Mouse (Mus musculus) midbrain, embryonic 16.5 days (tissue): ENCODE results near the gene Mospd3. TPM values are rescaled to one million over a fixed set of nuclear protein-coding genes. Genes with fewer than 3 reads are reported as not detected.

Source experiments
- ATAC-seq: fragments of 200-750 bp; cut with Nextera tagmentation; 2 replicates; pipeline ENCODE4 v1.8.0; 2017; ENCODE audit warnings: moderate TSS enrichment
- H3K27ac ChIP-seq: fragments of 300-500 bp; sonication (generic); 2 replicates; pipeline ENCODE4 v1.5.1; 2014; ENCODE audit warnings: mild to moderate bottlenecking, low read length, mixed read lengths
- H3K27me3 ChIP-seq: fragments of 300-500 bp; sonication (generic); 2 replicates; pipeline ENCODE4 v1.6.1; 2014; ENCODE audit warnings: low read depth, low read length, mixed read lengths; ENCODE audit not compliant: control insufficient read depth, insufficient read depth
- H3K36me3 ChIP-seq: fragments of 300-500 bp; sonication (generic); 2 replicates; pipeline ENCODE4 v1.6.1; 2014; ENCODE audit warnings: mild to moderate bottlenecking, low read length, moderate library complexity, mixed read lengths; ENCODE audit not compliant: control insufficient read depth, insufficient read depth
- H3K4me1 ChIP-seq: fragments of 300-500 bp; sonication (generic); 2 replicates; pipeline ENCODE4 v1.6.1; 2014; ENCODE audit warnings: mild to moderate bottlenecking, low read length, mixed read lengths; ENCODE audit not compliant: control insufficient read depth, insufficient read depth
- H3K4me2 ChIP-seq: fragments of 300-500 bp; sonication (generic); 2 replicates; pipeline ENCODE4 v1.6.1; 2014; ENCODE audit warnings: mild to moderate bottlenecking, low read length, mixed read lengths
- H3K4me3 ChIP-seq: fragments of 300-500 bp; sonication (generic); 2 replicates; pipeline ENCODE4 v1.5.1; 2014; ENCODE audit warnings: low read depth, mild to moderate bottlenecking, low read length, moderate library complexity, mixed read lengths
- H3K9ac ChIP-seq: fragments of 300-500 bp; sonication (generic); 2 replicates; pipeline ENCODE4 v1.6.1; 2014; ENCODE audit warnings: low read depth, low read length, mixed read lengths
- H3K9me3 ChIP-seq: fragments of 300-500 bp; sonication (generic); replicated peaks from 2 replicates; pipeline ENCODE4 v1.6.1; 2014; ENCODE audit warnings: mild to moderate bottlenecking, low read length, mixed read lengths; ENCODE audit not compliant: control insufficient read depth, poor library complexity, severe bottlenecking
- WGBS: fragments of 180-500 bp; shearing (Covaris S2); extraction: QIAGEN DNeasy Blood & Tissue Kit; methylation state at CpG from one replicate; pipeline ENCODE4 v1.1.7; 2014; 5-methylcytosine and 5-hydroxymethylcytosine counted together
- polyA plus RNA-seq: library from polyadenylated mRNA; unstranded; fragments of >200 nt; fragmentation: Nextera tagmentation; extraction: Ambion mirVana; gene quantifications from 2 replicates; pipeline ENCODE4 v1.2.1, GENCODE M21; 2015

Gene Mospd3
- polyA plus RNA-seq, 1 experiment from 2014 or later, result 60.9 TPM

DNA sequence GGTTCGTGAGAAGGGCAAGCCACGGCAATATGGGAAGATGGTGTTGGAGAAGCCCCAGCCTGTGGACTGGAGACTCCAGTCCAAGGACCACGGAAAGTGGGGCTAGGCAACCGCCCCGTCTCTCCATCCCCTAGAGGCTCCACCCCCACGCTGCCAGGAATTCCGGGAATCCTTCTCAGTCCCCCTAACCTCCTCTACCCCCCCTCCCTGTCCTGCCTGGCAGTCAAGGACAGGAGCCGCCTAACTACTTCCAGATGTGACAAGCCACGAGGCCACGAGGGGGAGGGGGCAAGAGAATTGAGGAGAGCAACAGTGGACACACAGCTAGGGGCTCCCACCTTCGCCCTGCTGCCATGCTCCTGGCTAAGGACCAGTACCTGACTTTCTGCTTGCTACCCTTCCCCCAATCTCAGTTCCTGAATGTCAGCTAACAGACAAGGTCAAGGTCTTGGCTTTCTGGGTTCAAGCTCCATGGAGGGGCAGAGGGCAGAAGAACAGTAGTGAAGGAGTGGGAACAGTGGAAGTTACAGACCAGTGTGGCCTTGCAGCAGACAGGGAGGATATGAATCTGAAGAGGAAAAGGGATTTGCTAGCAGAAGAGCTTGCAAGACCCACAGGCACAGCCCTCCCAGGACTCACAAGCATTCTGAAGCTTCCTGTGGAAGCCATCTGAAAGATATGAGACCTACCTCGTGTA, 9.8 kb upstream of the Mospd3 start:
- ATAC-seq, result no peak
- WGBS, result 23% methylated on average over 11 of the region's 12 CpGs
- Histone ChIP-seq H3K4me3 (no peak overlapping the region), H3K4me2 (no peak overlapping the region), H3K4me1 (peaks cover 3% of the 10 kb centered on the region), H3K9me3 (no peaks in the 10 kb centered on the region), H3K27me3 (peaks cover 12% of the 10 kb centered on the region), H3K27ac (no peak overlapping the region), H3K9ac (no peak overlapping the region), H3K36me3 (no peaks in the 10 kb centered on the region)

DNA sequence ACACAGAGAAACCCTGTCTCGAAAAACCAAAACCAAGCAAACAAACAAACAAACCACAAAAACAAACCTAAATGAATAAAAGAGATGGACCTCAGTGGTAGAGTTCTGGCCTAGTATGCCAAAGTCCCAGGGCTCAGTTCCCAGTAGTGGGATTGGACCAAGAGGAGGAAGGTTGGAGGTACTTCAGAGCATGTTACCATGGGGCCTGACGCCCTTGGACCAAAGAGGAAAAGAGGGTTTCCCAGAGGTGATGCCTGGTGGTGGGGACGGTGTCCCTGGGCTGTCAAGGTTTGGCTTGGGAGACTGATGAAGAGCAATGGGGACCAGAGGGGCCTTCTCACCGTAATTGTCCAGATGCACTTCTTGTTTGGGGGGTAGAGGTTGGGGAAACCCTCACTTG, 9.2 kb upstream of the Mospd3 start:
- no peak overlapping the region for H3K4me3 ChIP-seq
- no peak overlapping the region for H3K9ac ChIP-seq
- peaks cover 3% of the 10 kb centered on the region for H3K4me1 ChIP-seq
- ATAC-seq, result no peak
- WGBS, result 78% methylated on average over 4 of the region's 4 CpGs
- H3K27me3 ChIP-seq, result peaks cover 12% of the 10 kb centered on the region
- no peak overlapping the region for H3K4me2 ChIP-seq
- H3K27ac ChIP-seq, result no peak overlapping the region
- H3K36me3 ChIP-seq, result no peaks in the 10 kb centered on the region
- no peaks in the 10 kb centered on the region for H3K9me3 ChIP-seq

DNA sequence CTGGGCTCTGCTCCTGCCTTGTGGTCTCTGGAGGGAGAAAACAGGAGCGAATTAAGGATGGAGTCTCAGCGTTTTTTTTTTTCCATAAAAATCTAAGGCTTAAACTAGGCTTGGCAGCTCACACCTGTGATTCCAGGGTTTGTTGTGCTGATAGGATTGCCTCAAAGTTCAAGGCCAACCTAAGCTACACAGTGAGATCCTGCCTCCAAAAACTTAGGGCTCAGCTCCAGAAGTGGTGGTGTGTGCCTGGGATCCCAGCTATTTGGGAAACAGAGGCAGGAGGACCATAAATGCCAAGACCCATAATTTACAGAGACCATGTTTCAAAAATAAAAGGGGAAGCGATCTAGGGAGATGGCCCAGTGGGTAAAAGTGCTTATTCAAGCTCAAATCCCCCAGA, 8.4 kb upstream of the Mospd3 start:
- no peak overlapping the region for H3K4me2 ChIP-seq
- peaks cover 3% of the 10 kb centered on the region for H3K4me1 ChIP-seq

DNA sequence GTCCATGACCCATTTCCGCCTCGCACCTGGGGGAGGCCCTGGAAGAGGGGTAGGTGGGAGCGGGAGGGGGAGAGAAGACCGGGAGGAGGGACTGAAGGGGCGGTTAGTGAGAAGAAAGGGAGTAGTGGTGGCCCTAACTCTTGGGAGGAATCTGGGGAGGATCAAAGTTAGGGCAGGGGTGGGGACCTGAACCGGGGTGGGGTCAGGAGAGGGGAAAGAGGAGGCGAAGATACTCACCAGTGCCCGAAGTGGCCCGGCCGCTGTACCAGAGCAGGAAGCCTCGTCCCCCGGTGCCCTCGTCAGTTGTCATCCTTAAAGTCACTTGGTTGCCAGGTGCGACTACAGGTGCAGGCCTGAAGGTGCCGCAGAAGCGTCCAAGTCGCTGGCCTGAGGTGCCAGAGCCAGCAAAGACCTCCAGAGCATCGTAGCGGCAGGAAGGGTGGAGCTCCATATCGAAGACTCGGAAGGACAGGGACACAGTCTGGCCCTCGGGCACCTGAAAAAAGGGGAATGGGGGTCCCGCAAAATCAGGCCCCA, 7.9 kb upstream of the Mospd3 start:
- no peak overlapping the region for H3K4me3 ChIP-seq
- no peak for ATAC-seq
- H3K9ac ChIP-seq, result peak overlapping the region; percentile 1
- WGBS, result 18% methylated on average over 23 of the region's 23 CpGs
- peaks cover 3% of the 10 kb centered on the region for H3K4me1 ChIP-seq
- H3K27me3 ChIP-seq, result peaks cover 12% of the 10 kb centered on the region
- H3K27ac ChIP-seq, result no peak overlapping the region
- no peaks in the 10 kb centered on the region for H3K36me3 ChIP-seq
- H3K9me3 ChIP-seq, result no peaks in the 10 kb centered on the region
- peak overlapping the region; percentile 31 for H3K4me2 ChIP-seq

More for the DNA sequence above, 8.4 kb upstream of the Mospd3 start:
- ATAC-seq, result no peak
- Histone ChIP-seq H3K4me3 (no peak overlapping the region), H3K9ac (no peak overlapping the region), H3K27ac (no peak overlapping the region), H3K27me3 (peaks cover 12% of the 10 kb centered on the region), H3K36me3 (no peaks in the 10 kb centered on the region), H3K9me3 (no peaks in the 10 kb centered on the region)
- 55% methylated on average over 3 of the region's 3 CpGs for WGBS

DNA sequence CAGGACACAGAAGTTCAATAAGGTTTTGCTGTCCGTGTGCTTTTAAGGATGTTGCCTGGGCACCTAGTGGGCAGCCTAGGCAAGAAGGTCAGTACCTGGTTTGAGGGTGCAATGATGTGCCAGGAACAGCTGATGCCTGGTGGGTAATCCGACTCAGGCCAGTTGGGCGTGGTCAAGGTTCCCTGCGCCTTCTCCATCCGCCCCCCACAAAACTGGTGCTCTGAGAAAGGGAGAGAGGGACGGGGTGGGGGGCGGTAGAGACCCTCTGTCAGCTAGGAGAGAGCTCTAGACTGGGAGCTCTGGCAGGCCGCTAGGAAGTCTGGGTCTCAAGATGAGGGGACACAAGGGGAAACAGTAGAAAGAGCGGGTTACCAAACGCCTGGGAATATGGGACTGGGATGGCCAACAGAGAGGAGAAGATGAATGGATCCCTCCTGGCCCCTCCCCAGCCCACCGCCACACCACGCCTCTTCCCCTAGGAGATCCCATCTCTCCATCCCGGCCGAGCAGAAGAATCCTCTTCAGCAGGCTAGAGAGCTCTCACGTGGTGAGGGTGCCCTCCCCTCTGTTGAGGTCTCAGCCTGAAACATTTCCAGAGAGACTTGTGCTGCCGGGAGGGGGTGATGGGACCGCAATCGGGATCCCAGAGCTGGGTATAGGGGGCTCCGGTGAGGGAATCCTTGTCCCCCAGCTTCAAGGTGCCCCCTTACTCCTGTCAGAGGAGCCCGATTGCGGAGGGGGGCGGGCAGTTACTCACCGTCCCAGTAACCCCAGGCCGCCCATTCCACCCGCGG, 7.2 kb upstream of the Mospd3 start:
- Histone ChIP-seq H3K9ac (peak overlapping the region; percentile 1), H3K36me3 (no peaks in the 10 kb centered on the region)

DNA sequence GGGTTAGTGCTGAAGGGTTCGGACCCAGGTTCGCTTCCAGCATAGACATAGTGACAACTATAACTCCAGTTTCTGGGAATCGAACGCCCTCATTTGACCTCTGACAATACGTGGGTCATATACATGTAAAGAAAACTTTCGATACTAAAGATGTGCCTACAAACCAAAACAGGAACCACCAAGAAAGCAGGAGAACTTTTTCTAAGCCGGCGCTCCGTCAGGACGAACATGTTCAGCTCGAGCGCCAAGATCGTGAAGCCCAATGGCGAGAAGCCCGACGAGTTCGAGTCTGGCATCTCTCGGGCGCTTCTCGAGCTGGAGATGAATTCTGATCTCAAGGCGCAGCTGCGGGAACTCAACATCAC, 489 bp upstream of the Mospd3 start:
- no peak overlapping the region for H3K27ac ChIP-seq
- peak overlapping the region; percentile 54 for H3K9ac ChIP-seq
- peaks cover 12% of the 10 kb centered on the region for H3K4me1 ChIP-seq
- H3K27me3 ChIP-seq, result no peaks in the 10 kb centered on the region
- peak overlapping the region; percentile 84 for H3K4me2 ChIP-seq
- peak overlapping the region; percentile 85 for H3K4me3 ChIP-seq
- H3K36me3 ChIP-seq, result peaks cover 3% of the 10 kb centered on the region; the same call in 1 of the 2 replicates
- WGBS, result under 1% methylated on average over 22 of the region's 22 CpGs
- no peaks in the 10 kb centered on the region for H3K9me3 ChIP-seq
- no peak for ATAC-seq

More for the DNA sequence above, 7.2 kb upstream of the Mospd3 start:
- H3K4me1 ChIP-seq, result peaks cover 3% of the 10 kb centered on the region
- H3K27ac ChIP-seq, result no peak overlapping the region
- H3K9me3 ChIP-seq, result no peaks in the 10 kb centered on the region
- 11% methylated on average over 26 of the region's 26 CpGs for WGBS
- peaks cover 12% of the 10 kb centered on the region for H3K27me3 ChIP-seq
- ATAC-seq, result no peak
- 0 out of 2 replicates have a peak overlapping the region, but pooled peaks have one; percentile 6 for H3K4me3 ChIP-seq
- peak overlapping the region; percentile 31 for H3K4me2 ChIP-seq

DNA sequence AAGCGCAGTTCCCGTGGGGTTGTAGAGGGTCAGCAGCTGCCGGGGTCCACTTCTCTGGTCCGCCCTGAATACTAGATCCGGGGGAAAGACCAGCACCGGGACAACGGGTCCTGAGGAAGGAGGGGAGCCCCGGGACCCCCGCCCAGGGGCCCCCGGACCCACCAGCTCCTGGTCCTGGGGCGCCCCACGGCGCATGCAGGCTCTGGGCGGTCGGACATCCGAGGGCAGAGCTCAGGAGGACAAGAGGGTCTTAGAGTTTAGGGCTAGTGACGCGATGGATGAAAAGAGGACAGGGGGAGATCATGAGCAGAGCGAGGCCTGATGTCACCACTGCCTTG, 608 bp downstream of the Mospd3 start:
- Histone ChIP-seq H3K9ac (peak overlapping the region; percentile 98), H3K4me3 (peak overlapping the region; percentile 85), H3K4me1 (peaks cover 12% of the 10 kb centered on the region), H3K36me3 (peaks cover 3% of the 10 kb centered on the region; the same call in 1 of the 2 replicates), H3K9me3 (no peaks in the 10 kb centered on the region), H3K27ac (peak overlapping the region; percentile 80), H3K4me2 (peak overlapping the region; percentile 99), H3K27me3 (no peaks in the 10 kb centered on the region)
- under 1% methylated on average over 19 of the region's 19 CpGs for WGBS
- no peak; the same call in none of the 2 replicates for ATAC-seq

DNA sequence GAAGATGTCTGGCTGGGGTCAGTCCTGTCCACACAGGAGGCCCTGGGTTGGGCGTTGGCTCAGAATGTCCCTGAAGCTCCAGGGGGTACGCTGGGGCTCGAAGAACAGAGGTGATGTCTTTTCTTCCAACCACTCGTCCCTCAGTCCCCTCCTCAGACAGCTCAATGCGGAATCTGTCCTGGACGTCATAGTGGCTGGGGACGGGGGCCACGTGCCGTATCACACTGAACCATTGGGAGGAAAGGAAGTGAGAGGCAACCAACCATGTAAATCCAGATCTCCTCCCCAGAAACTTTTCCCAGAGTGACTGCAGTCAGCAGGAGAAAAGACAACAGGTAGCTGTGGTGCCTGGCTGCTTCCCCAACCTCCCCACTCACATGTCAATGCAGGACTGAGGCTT, 1.3 kb downstream of the Mospd3 start:
- ATAC-seq, result no peak
- peaks cover 3% of the 10 kb centered on the region; the same call in 1 of the 2 replicates for H3K36me3 ChIP-seq
- no peaks in the 10 kb centered on the region for H3K27me3 ChIP-seq
- H3K4me1 ChIP-seq, result peaks cover 12% of the 10 kb centered on the region
- peak overlapping the region; percentile 99 for H3K4me2 ChIP-seq
- H3K9me3 ChIP-seq, result no peaks in the 10 kb centered on the region
- 41% methylated on average over 9 of the region's 9 CpGs for WGBS
- peak overlapping the region; percentile 98 for H3K9ac ChIP-seq
- H3K4me3 ChIP-seq, result peak overlapping the region; percentile 85
- no peak overlapping the region for H3K27ac ChIP-seq
